Mouse (Mus musculus): Measurements from ENCODE around the gene Rarb. TPM values are rescaled to one million over a fixed set of nuclear protein-coding genes. Genes with fewer than 3 reads are reported as not detected.
"Not testable (repeated sequence)": the region's sequence is repeated elsewhere in the genome, so short reads cannot be mapped to it uniquely, and the experiment has no call there.

The Rarb gene
- polyA plus RNA-seq, 1 experiment, result 1.0 TPM

- Histone ChIP-seq H3K27me3 (ENCODE audit: control insufficient read depth, insufficient read depth, low read length) (no peaks in the 10 kb centered on the region), H3K4me3 (ENCODE audit: extremely low read depth, insufficient read depth, insufficient read length) (no peak overlapping the region), H3K4me1 (ENCODE audit: control insufficient read depth, insufficient read depth, insufficient read length) (no peaks in the 10 kb centered on the region), H3K36me3 (ENCODE audit: control insufficient read depth, insufficient read depth, low read length) (no peaks in the 10 kb centered on the region), H3K27ac (ENCODE audit: insufficient read depth, low read length) (no peak overlapping the region)
- no peak for TF ChIP-seq POLR2A (IDR thresholded peaks at IDR 0.05; ENCODE audit: low read depth, low read length)
- TF ChIP-seq CTCF (IDR thresholded peaks at IDR 0.05; ENCODE audit: extremely low read depth, insufficient read depth, insufficient read length, insufficient replicate concordance), result no peak
- 90% methylated on average over 1 of the region's 1 CpGs for WGBS
- DNase-seq (ENCODE audit: low read depth in 1 of 2, low spot score in 2 of 2), result no peak
These were observed 28.8 kb downstream of the Rarb start for GRCm38 (mm10) chr14:16790161-16790560.

- Histone ChIP-seq H3K27ac (ENCODE audit: insufficient read depth, low read length) (no peak overlapping the region), H3K27me3 (ENCODE audit: control insufficient read depth, insufficient read depth, low read length) (no peaks in the 10 kb centered on the region), H3K4me3 (ENCODE audit: extremely low read depth, insufficient read depth, insufficient read length) (no peak overlapping the region), H3K4me1 (ENCODE audit: control insufficient read depth, insufficient read depth, insufficient read length) (no peaks in the 10 kb centered on the region), H3K36me3 (ENCODE audit: control insufficient read depth, insufficient read depth, low read length) (no peaks in the 10 kb centered on the region)
- 87% methylated on average over 5 of the region's 5 CpGs for WGBS
- DNase-seq (ENCODE audit: low read depth in 1 of 2, low spot score in 2 of 2), result no peak
- TF ChIP-seq POLR2A (IDR thresholded peaks at IDR 0.05; ENCODE audit: low read depth, low read length) (no peak), CTCF (IDR thresholded peaks at IDR 0.05; ENCODE audit: extremely low read depth, insufficient read depth, insufficient read length, insufficient replicate concordance) (no peak)
These were observed 36.9 kb downstream of the Rarb start for GRCm38 (mm10) chr14:16781942-16782541.

- Histone ChIP-seq H3K4me3 (ENCODE audit: extremely low read depth, insufficient read depth, insufficient read length) (no peak overlapping the region), H3K27me3 (ENCODE audit: control insufficient read depth, insufficient read depth, low read length) (no peaks in the 10 kb centered on the region), H3K4me1 (ENCODE audit: control insufficient read depth, insufficient read depth, insufficient read length) (no peaks in the 10 kb centered on the region), H3K27ac (ENCODE audit: insufficient read depth, low read length) (no peak overlapping the region), H3K36me3 (ENCODE audit: control insufficient read depth, insufficient read depth, low read length) (no peaks in the 10 kb centered on the region)
- no peak for TF ChIP-seq CTCF (IDR thresholded peaks at IDR 0.05; ENCODE audit: extremely low read depth, insufficient read depth, insufficient read length, insufficient replicate concordance)
- TF ChIP-seq POLR2A (IDR thresholded peaks at IDR 0.05; ENCODE audit: low read depth, low read length), result no peak
- no peak for DNase-seq (ENCODE audit: low read depth in 1 of 2, low spot score in 2 of 2)
- WGBS, result 90% methylated on average over 2 of the region's 2 CpGs
These were observed 42.1 kb downstream of the Rarb start for GRCm38 (mm10) chr14:16776723-16777381.

DNA sequence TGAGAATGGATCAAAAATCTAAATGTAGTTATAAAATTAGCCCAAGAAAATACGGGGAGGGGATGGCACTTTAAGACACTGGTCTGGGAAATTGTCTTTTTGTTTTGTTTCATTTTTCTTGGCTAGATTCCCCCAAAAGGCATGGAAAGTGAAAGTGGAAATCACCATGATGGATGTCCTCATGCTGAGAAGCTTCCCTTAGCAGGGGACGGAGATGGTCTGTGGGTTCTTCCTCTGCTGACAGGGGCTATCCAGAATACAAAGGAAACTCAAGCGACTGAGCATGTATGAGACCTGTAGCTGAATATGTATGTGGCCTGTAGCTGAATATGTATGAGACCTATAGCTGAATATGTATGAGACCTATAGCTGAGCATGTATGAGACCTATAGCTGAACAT is 46.0 kb downstream of the Rarb start:
- TF ChIP-seq CTCF (IDR thresholded peaks at IDR 0.05; ENCODE audit: extremely low read depth, insufficient read depth, insufficient read length, insufficient replicate concordance) (no peak), POLR2A (IDR thresholded peaks at IDR 0.05; ENCODE audit: low read depth, low read length) (no peak)
- 52% methylated on average over 3 of the region's 3 CpGs for WGBS
- H3K27me3 ChIP-seq (ENCODE audit: control insufficient read depth, insufficient read depth, low read length), result no peaks in the 10 kb centered on the region
- H3K4me3 ChIP-seq (ENCODE audit: extremely low read depth, insufficient read depth, insufficient read length), result no peak overlapping the region
- no peak for DNase-seq (ENCODE audit: low read depth in 1 of 2, low spot score in 2 of 2)
- no peaks in the 10 kb centered on the region for H3K4me1 ChIP-seq (ENCODE audit: control insufficient read depth, insufficient read depth, insufficient read length)
- H3K27ac ChIP-seq (ENCODE audit: insufficient read depth, low read length), result no peak overlapping the region
- no peaks in the 10 kb centered on the region for H3K36me3 ChIP-seq (ENCODE audit: control insufficient read depth, insufficient read depth, low read length)

DNA sequence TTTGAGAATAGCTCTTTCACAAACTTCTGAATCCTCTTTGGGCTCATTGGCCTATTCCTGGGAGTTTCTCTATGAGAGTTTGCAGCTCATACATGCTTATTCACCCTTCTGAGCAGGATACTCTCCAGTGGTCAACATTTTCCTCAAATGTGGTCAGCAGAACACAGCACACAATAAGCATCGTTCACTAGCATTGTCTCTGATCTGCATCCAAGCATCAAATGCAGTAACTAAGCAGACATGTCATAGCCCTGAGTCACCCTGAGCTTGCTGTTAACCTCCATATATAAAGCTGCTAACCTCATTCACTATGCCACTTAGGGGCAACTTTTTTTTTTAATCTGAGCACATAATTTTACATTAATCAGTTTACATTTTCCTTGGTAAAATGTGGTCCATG is 53.1 kb downstream of the Rarb start:
- TF ChIP-seq CTCF (IDR thresholded peaks at IDR 0.05; ENCODE audit: extremely low read depth, insufficient read depth, insufficient read length, insufficient replicate concordance), result no peak
- TF ChIP-seq POLR2A (IDR thresholded peaks at IDR 0.05; ENCODE audit: low read depth, low read length), result no peak
- Histone ChIP-seq H3K27ac (ENCODE audit: insufficient read depth, low read length) (no peak overlapping the region), H3K27me3 (ENCODE audit: control insufficient read depth, insufficient read depth, low read length) (no peaks in the 10 kb centered on the region), H3K36me3 (ENCODE audit: control insufficient read depth, insufficient read depth, low read length) (no peaks in the 10 kb centered on the region), H3K4me3 (ENCODE audit: extremely low read depth, insufficient read depth, insufficient read length) (no peak overlapping the region), H3K4me1 (ENCODE audit: control insufficient read depth, insufficient read depth, insufficient read length) (no peaks in the 10 kb centered on the region)
- WGBS, result 83% methylated on average over 1 of the region's 1 CpGs
- no peak for DNase-seq (ENCODE audit: low read depth in 1 of 2, low spot score in 2 of 2)

GRCm38 (mm10) chr14:16762773-16763172 is 56.2 kb downstream of the Rarb start:
- H3K36me3 ChIP-seq (ENCODE audit: control insufficient read depth, insufficient read depth, low read length), result no peaks in the 10 kb centered on the region
- H3K4me1 ChIP-seq (ENCODE audit: control insufficient read depth, insufficient read depth, insufficient read length), result no peaks in the 10 kb centered on the region
- DNase-seq (ENCODE audit: low read depth in 1 of 2, low spot score in 2 of 2), result no peak
- TF ChIP-seq CTCF (IDR thresholded peaks at IDR 0.05; ENCODE audit: extremely low read depth, insufficient read depth, insufficient read length, insufficient replicate concordance), result no peak
- no peak for TF ChIP-seq POLR2A (IDR thresholded peaks at IDR 0.05; ENCODE audit: low read depth, low read length)
- no peak overlapping the region for H3K27ac ChIP-seq (ENCODE audit: insufficient read depth, low read length)
- no peak overlapping the region for H3K4me3 ChIP-seq (ENCODE audit: extremely low read depth, insufficient read depth, insufficient read length)
- no peaks in the 10 kb centered on the region for H3K27me3 ChIP-seq (ENCODE audit: control insufficient read depth, insufficient read depth, low read length)

- no peak for TF ChIP-seq POLR2A (IDR thresholded peaks at IDR 0.05; ENCODE audit: low read depth, low read length)
- TF ChIP-seq CTCF (IDR thresholded peaks at IDR 0.05; ENCODE audit: extremely low read depth, insufficient read depth, insufficient read length, insufficient replicate concordance), result no peak
- H3K27ac ChIP-seq (ENCODE audit: insufficient read depth, low read length), result no peak overlapping the region
- no peak overlapping the region for H3K4me3 ChIP-seq (ENCODE audit: extremely low read depth, insufficient read depth, insufficient read length)
- H3K27me3 ChIP-seq (ENCODE audit: control insufficient read depth, insufficient read depth, low read length), result no peaks in the 10 kb centered on the region
- no peaks in the 10 kb centered on the region for H3K36me3 ChIP-seq (ENCODE audit: control insufficient read depth, insufficient read depth, low read length)
- H3K4me1 ChIP-seq (ENCODE audit: control insufficient read depth, insufficient read depth, insufficient read length), result no peaks in the 10 kb centered on the region
- WGBS, result 86% methylated on average over 6 of the region's 6 CpGs
- DNase-seq (ENCODE audit: low read depth in 1 of 2, low spot score in 2 of 2), result no peak
These were observed 60.1 kb downstream of the Rarb start for GRCm38 (mm10) chr14:16758773-16759434.

- H3K36me3 ChIP-seq (ENCODE audit: control insufficient read depth, insufficient read depth, low read length); H3K4me1 ChIP-seq (ENCODE audit: control insufficient read depth, insufficient read depth, insufficient read length); DNase-seq (ENCODE audit: low read depth in 1 of 2, low spot score in 2 of 2); H3K27ac ChIP-seq (ENCODE audit: insufficient read depth, low read length); H3K4me3 ChIP-seq (ENCODE audit: extremely low read depth, insufficient read depth, insufficient read length); H3K27me3 ChIP-seq (ENCODE audit: control insufficient read depth, insufficient read depth, low read length): not testable (repeated sequence)
- 87% methylated on average over 1 of the region's 1 CpGs for WGBS
These were observed 63.4 kb downstream of the Rarb start for GRCm38 (mm10) chr14:16755601-16756000.

Data from spleen, adult 2 months (tissue).